Mouse (Mus musculus) forebrain, embryonic 16.5 days (tissue): Measurements from ENCODE around the gene Midn. TPM values are rescaled to one million over a fixed set of nuclear protein-coding genes. Genes with fewer than 3 reads are reported as not detected.

ENCODE experiments used
- ATAC-seq: fragments of 200-750 bp; cut with Nextera tagmentation; 2 replicates; pipeline ENCODE4 v1.8.0; 2017; ENCODE audit warnings: mild to moderate bottlenecking, moderate library complexity
- H3K27ac ChIP-seq: fragments of 300-500 bp; sonication (generic); 2 replicates; pipeline ENCODE4 v1.5.1; 2014; ENCODE audit warnings: low read length, control low read depth
- H3K27me3 ChIP-seq: fragments of 300-500 bp; sonication (generic); replicated peaks from 2 replicates; pipeline ENCODE4 v1.6.1; 2014; ENCODE audit warnings: low read length; ENCODE audit not compliant: control insufficient read depth, insufficient read depth
- H3K36me3 ChIP-seq: fragments of 300-500 bp; sonication (generic); 2 replicates; pipeline ENCODE4 v1.6.1; 2014; ENCODE audit not compliant: control insufficient read depth, insufficient read depth
- H3K4me1 ChIP-seq: fragments of 300-500 bp; sonication (generic); replicated peaks from 2 replicates; pipeline ENCODE4 v1.6.1; 2014; ENCODE audit warnings: low read length; ENCODE audit not compliant: control insufficient read depth, insufficient read depth
- H3K4me2 ChIP-seq: fragments of 300-500 bp; sonication (generic); 2 replicates; pipeline ENCODE4 v1.6.1; 2014; ENCODE audit warnings: mild to moderate bottlenecking, low read length, control low read depth
- H3K4me3 ChIP-seq: fragments of 300-500 bp; sonication (generic); replicated peaks from 2 replicates; pipeline ENCODE4 v1.5.1; 2014; ENCODE audit warnings: mild to moderate bottlenecking, low read length, control low read depth
- H3K9ac ChIP-seq: fragments of 300-500 bp; sonication (generic); replicated peaks from 2 replicates; pipeline ENCODE4 v1.6.1; 2014; ENCODE audit warnings: low read depth, low read length, control low read depth
- H3K9me3 ChIP-seq: fragments of 300-500 bp; sonication (generic); 2 replicates; pipeline ENCODE4 v1.6.1; 2016; ENCODE audit warnings: low read length; ENCODE audit not compliant: control insufficient read depth
- WGBS: fragments of 180-500 bp; shearing (Covaris S2); extraction: QIAGEN DNeasy Blood & Tissue Kit; methylation state at CpG from one replicate; pipeline ENCODE4 v1.1.7; 2014; 5-methylcytosine and 5-hydroxymethylcytosine counted together
- polyA plus RNA-seq: library from polyadenylated mRNA; unstranded; fragments of >200 nt; fragmentation: Nextera tagmentation; extraction: Ambion mirVana; gene quantifications from 2 replicates; pipeline ENCODE4 v1.2.1, GENCODE M21; 2015

Midn gene
- polyA plus RNA-seq, 1 experiment from 2014 or later, result 26.5 TPM

GRCm38 (mm10) chr10:80121639-80122038 is 26.4 kb upstream of the Midn start:
- no peak overlapping the region for H3K4me2 ChIP-seq
- no peaks in the 10 kb centered on the region; the same call in none of the 2 replicates for H3K36me3 ChIP-seq
- no peak overlapping the region for H3K4me3 ChIP-seq
- WGBS, result 78% methylated on average over 2 of the region's 2 CpGs
- ATAC-seq, result no peak
- peaks cover 33% of the 10 kb centered on the region for H3K4me1 ChIP-seq
- no peaks in the 10 kb centered on the region for H3K27me3 ChIP-seq
- H3K27ac ChIP-seq, result no peak overlapping the region
- H3K9ac ChIP-seq, result no peak overlapping the region
- H3K9me3 ChIP-seq, result no peaks in the 10 kb centered on the region

DNA sequence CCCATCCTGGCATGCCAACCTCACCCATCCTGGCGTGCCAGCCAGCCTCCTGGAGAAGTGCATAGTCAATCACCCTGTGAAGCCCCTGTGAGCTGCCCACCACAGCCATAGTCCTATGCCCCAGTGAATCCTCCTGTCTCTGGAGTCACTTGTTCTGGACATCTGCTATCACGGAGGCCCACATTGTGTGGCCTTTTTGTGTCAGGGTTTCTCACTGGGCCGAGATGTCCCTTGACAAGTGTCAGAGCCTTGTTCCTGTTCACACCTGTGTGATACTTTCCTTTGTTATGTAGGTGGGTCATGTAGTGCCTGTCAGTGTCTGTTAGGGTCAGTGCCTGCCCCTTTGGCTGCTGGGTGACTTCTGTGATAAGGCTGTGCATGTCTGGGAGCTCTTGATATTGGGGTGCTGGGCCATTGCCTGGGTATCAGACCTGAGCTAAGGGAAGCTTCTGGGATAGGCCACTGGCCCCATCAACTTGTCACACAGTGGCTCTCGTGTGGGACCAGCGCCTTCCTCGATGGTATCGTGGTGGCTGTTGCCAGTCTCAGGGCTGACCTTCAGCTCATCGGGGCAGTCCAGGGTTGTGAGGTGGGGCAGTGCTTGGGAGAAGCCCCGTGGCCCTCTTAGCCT is 24.0 kb upstream of the Midn start:
- Histone ChIP-seq H3K4me3 (no peak overlapping the region), H3K4me2 (no peak overlapping the region), H3K27me3 (no peaks in the 10 kb centered on the region), H3K36me3 (peaks cover 12% of the 10 kb centered on the region), H3K27ac (no peak overlapping the region), H3K4me1 (peaks cover 9% of the 10 kb centered on the region), H3K9ac (no peak overlapping the region), H3K9me3 (no peaks in the 10 kb centered on the region)
- WGBS, result 95% methylated on average over 9 of the region's 9 CpGs
- no peak for ATAC-seq

- no peaks in the 10 kb centered on the region for H3K9me3 ChIP-seq
- 95% methylated on average over 8 of the region's 8 CpGs for WGBS
- no peak overlapping the region for H3K4me2 ChIP-seq
- peaks cover 9% of the 10 kb centered on the region for H3K4me1 ChIP-seq
- no peak overlapping the region for H3K4me3 ChIP-seq
- H3K36me3 ChIP-seq, result peaks cover 23% of the 10 kb centered on the region
- H3K27ac ChIP-seq, result no peak overlapping the region
- no peak for ATAC-seq
- no peak overlapping the region for H3K9ac ChIP-seq
- H3K27me3 ChIP-seq, result no peaks in the 10 kb centered on the region
Observed at GRCm38 (mm10) chr10:80127920-80128319, 20.2 kb upstream of the Midn start.

DNA sequence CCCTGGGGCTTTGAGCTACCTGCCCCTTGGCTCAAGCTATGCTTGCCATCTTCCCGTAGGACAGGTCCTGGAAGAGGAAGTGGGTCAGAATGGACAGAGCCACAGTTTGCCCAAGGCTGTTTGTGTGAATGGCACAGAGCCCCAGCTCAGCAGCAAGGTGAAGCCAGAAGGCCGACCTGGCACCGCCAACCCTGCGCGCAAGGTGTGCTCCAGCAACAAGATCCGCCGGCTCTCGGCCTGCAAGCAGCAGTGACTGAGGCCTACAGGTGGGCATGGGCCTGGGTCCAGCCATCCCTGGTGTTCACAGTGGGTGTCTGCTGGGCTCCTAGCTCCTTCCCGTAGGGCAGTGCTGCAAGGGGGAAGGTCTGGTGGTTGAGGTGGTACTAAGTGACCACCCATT is 18.2 kb upstream of the Midn start:
- H3K4me1 ChIP-seq, result peaks cover 12% of the 10 kb centered on the region
- H3K9me3 ChIP-seq, result no peaks in the 10 kb centered on the region
- H3K36me3 ChIP-seq, result peaks cover 34% of the 10 kb centered on the region
- no peak for ATAC-seq
- no peaks in the 10 kb centered on the region for H3K27me3 ChIP-seq
- H3K27ac ChIP-seq, result no peak overlapping the region
- H3K9ac ChIP-seq, result no peak overlapping the region
- H3K4me3 ChIP-seq, result no peak overlapping the region
- 92% methylated on average over 9 of the region's 9 CpGs for WGBS
- H3K4me2 ChIP-seq, result no peak overlapping the region

DNA sequence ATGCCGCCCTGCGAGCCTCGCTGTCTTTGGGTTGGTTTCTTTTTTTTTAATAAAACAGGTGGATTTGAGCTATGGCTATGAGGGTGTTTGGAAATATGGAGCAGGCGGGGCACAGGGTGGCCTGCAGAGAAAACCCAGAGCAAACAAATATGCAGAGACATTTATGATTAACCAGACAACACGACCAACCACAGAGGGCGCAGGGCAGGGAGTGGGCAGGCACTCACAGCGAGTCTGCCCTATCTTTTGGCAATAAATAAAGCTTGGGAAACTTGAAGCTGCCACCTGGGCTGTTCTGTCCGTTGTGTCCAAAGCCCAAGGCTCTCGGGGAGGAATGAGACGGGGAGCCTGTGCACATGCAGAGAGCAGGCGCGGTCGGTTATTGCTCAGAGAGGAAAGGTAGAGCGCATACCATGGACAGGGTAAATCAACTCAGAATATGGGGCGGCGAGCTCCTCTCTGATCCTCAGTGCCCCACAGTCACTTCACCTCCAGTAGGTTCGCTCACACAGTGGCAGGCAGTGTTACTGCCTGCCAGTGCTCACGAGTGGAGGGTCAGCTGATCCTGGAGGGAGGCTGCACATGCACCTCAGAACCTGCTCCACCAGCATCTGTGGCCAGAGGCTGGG is 17.6 kb upstream of the Midn start:
- Histone ChIP-seq H3K36me3 (peaks cover 35% of the 10 kb centered on the region), H3K9me3 (no peaks in the 10 kb centered on the region), H3K27me3 (no peaks in the 10 kb centered on the region), H3K9ac (no peak overlapping the region), H3K4me1 (peaks cover 12% of the 10 kb centered on the region), H3K4me3 (no peak overlapping the region), H3K4me2 (no peak overlapping the region), H3K27ac (no peak overlapping the region)
- no peak for ATAC-seq
- 83% methylated on average over 18 of the region's 18 CpGs for WGBS

- H3K4me1 ChIP-seq, result peaks cover 16% of the 10 kb centered on the region
- no peak overlapping the region for H3K27ac ChIP-seq
- no peaks in the 10 kb centered on the region for H3K27me3 ChIP-seq
- 0 out of 2 replicates have a peak overlapping the region, but pooled peaks have one; percentile 18 for H3K9ac ChIP-seq
- H3K36me3 ChIP-seq, result peaks cover 36% of the 10 kb centered on the region
- H3K4me2 ChIP-seq, result peak overlapping the region; percentile 28
- peak; percentile 65 for ATAC-seq
- H3K9me3 ChIP-seq, result no peaks in the 10 kb centered on the region
- 10% methylated on average over 55 of the region's 55 CpGs for WGBS
- peak overlapping the region; percentile 12; the same call in 1 of the 2 replicates for H3K4me3 ChIP-seq
Observed at GRCm38 (mm10) chr10:80131316-80131951, 16.6 kb upstream of the Midn start.

GRCm38 (mm10) chr10:80131952-80132350 is 16.1 kb upstream of the Midn start:
- 32% methylated on average over 26 of the region's 27 CpGs for WGBS
- Histone ChIP-seq H3K9ac (0 out of 2 replicates have a peak overlapping the region, but pooled peaks have one; percentile 18), H3K4me1 (peaks cover 21% of the 10 kb centered on the region), H3K27me3 (no peaks in the 10 kb centered on the region), H3K9me3 (no peaks in the 10 kb centered on the region), H3K4me2 (peak overlapping the region; percentile 28), H3K27ac (no peak overlapping the region), H3K36me3 (peaks cover 35% of the 10 kb centered on the region), H3K4me3 (peak overlapping the region; percentile 12; the same call in 1 of the 2 replicates)
- 0 out of 2 replicates have a peak, but pooled peaks have one; percentile 13 for ATAC-seq

DNA sequence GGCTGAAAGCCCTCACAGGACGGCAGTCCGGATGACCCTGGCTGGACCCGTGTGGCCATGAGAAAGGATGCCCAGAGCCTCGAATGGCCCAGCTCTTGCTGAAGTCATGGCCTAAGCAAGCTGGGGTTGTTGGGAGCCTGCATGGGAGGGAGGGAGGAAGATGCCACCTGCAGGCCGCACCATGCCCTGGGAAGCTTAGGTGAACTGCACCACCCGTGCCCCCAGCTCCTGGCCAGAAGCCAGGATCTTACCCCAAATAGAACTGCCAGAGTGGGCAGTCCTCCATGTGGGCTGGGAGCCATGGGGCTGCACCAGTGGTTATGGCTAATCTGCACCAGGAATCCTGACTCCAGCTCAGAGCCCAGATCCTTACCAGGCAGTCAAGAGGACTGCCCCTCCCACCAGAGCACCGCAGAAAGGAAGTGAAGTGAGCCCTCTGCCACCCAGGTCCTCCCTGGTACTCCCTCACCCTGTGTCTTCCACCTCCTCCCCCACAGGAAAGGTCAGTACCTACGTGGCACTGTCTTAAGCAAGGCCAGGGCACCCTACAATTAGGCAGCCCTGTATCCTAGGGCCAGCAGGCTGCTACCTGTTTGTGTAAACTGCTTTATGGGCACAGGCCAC is 14.7 kb upstream of the Midn start:
- Histone ChIP-seq H3K36me3 (peaks cover 26% of the 10 kb centered on the region), H3K27ac (no peak overlapping the region), H3K9ac (no peak overlapping the region), H3K4me1 (peaks cover 35% of the 10 kb centered on the region), H3K9me3 (no peaks in the 10 kb centered on the region), H3K27me3 (no peaks in the 10 kb centered on the region), H3K4me2 (no peak overlapping the region), H3K4me3 (no peak overlapping the region)
- 58% methylated on average over 8 of the region's 8 CpGs for WGBS
- no peak for ATAC-seq

GRCm38 (mm10) chr10:80134421-80134820 is 13.7 kb upstream of the Midn start:
- H3K9ac ChIP-seq, result no peak overlapping the region
- WGBS, result 89% methylated on average over 9 of the region's 9 CpGs
- no peak overlapping the region for H3K27ac ChIP-seq
- H3K4me2 ChIP-seq, result no peak overlapping the region
- peaks cover 37% of the 10 kb centered on the region for H3K4me1 ChIP-seq
- no peaks in the 10 kb centered on the region for H3K9me3 ChIP-seq
- H3K27me3 ChIP-seq, result no peaks in the 10 kb centered on the region
- H3K4me3 ChIP-seq, result no peak overlapping the region
- no peak for ATAC-seq
- H3K36me3 ChIP-seq, result peaks cover 24% of the 10 kb centered on the region; the same call in 1 of the 2 replicates
